Mouse (Mus musculus) midbrain, embryonic 11.5 days (tissue): Measurements from ENCODE around the gene Ccng1. TPM values are rescaled to one million over a fixed set of nuclear protein-coding genes. Genes with fewer than 3 reads are reported as not detected.

ENCODE experiments used
- polyA plus RNA-seq: library from polyadenylated mRNA; unstranded; fragments of >200 nt; fragmentation: Nextera tagmentation; extraction: Ambion mirVana; gene quantifications from 2 replicates; pipeline ENCODE4 v1.2.1, GENCODE M21; 2014

Ccng1 gene
- polyA plus RNA-seq, 1 experiment from 2014 or later, result 47.9 TPM

Other genes starting within 250 kb of the Ccng1 start
- gene Mat2b, start 60.1 kb downstream of the Ccng1 start, polyA plus RNA-seq, result 107 and 111 TPM in 2 replicates
- gene Hmmr, start 21.9 kb downstream of the Ccng1 start, polyA plus RNA-seq, result 66.1 and 67.2 TPM in 2 replicates
- 196 and 215 TPM in 2 replicates for gene Nudcd2, start 21.6 kb downstream of the Ccng1 start, polyA plus RNA-seq